Mouse (Mus musculus) activated CD4-positive, CD25-positive, alpha-beta regulatory T cell (primary cell): ENCODE measurements around the gene Nat8f5. TPM values are rescaled to one million over a fixed set of nuclear protein-coding genes. Genes with fewer than 3 reads are reported as not detected.

Source experiments
- polyA plus RNA-seq, 2 experiments: library from polyadenylated mRNA; unstranded; fragments of 100-300 nt; shearing (Covaris generic); gene quantifications; one replicate each; pipeline ENCODE4 v1.2.1; 2017

Gene Nat8f5
- polyA plus RNA-seq = not detected

GRCm38 (mm10) chr6:85820837-85821236, at the start of gene Nat8f5, which contains the start of gene Nat8f6:
TSS of gene Nat8f5 (minus strand) at chr6:85820972.
TSS of gene Nat8f6 (minus strand) at chr6:85820954.

GRCm38 (mm10) chr6:85869006-85869405, 48.2 kb upstream of the Nat8f5 start, which contains the start of gene Nat8f2:
TSS of gene Nat8f2 (minus strand) at chr6:85869158.

GRCm38 (mm10) chr6:85831796-85832321, 11.1 kb upstream of the Nat8f5 start, which contains the start of gene Nat8:
TSS of gene Nat8 (minus strand) at chr6:85832082.

Other genes with a start within 250 kb of the Nat8f5 start
- gene Alms1, start 233.4 kb downstream of the Nat8f5 start, polyA plus RNA-seq = 1 to 10 TPM; 1.9 to 3.9 TPM
- not detected for gene Nat8f7, start 107.8 kb downstream of the Nat8f5 start, polyA plus RNA-seq
- gene Nat8f3, start 55.2 kb downstream of the Nat8f5 start, polyA plus RNA-seq = under 1 TPM in 1 of 2 experiments, not detected in 1; 0.39 TPM
- gene Nat8f6, start within 50 bp of the Nat8f5 start, polyA plus RNA-seq = under 1 TPM in 1 of 2 experiments, not detected in 1; 0.31 TPM
- not detected for gene Nat8, start 11.1 kb upstream of the Nat8f5 start, polyA plus RNA-seq
- under 1 TPM in 1 of 2 experiments, not detected in 1; 0.25 TPM for gene Nat8f2, start 48.2 kb upstream of the Nat8f5 start, polyA plus RNA-seq
- gene Nat8f4, start 83.9 kb upstream of the Nat8f5 start, polyA plus RNA-seq = 1 to 10 TPM; 6.4 to 7.2 TPM
- 10 to 100 TPM; 49.9 to 56.6 TPM for gene Tprkb, start 90.9 kb upstream of the Nat8f5 start, polyA plus RNA-seq
- 10 to 100 TPM; 10.8 to 11.4 TPM for gene Nat8f1, start 94.7 kb upstream of the Nat8f5 start, polyA plus RNA-seq
- 100 to 1,000 TPM; 154 to 179 TPM for gene Dusp11, start 140.7 kb upstream of the Nat8f5 start, polyA plus RNA-seq
- gene Figla, start 195.2 kb upstream of the Nat8f5 start, polyA plus RNA-seq = under 1 TPM in 1 of 2 experiments, not detected in 1; 0.36 TPM
- gene Add2, start 207.7 kb upstream of the Nat8f5 start, polyA plus RNA-seq = under 1 TPM; 0.38 to 0.64 TPM